Mouse (Mus musculus): ENCODE data around the gene Atg16l1.
A peak's percentile ranks its signal among the peaks of the same experiment; 100 is the strongest.
"Not testable (repeated sequence)": the region's sequence is repeated elsewhere in the genome, so short reads cannot be mapped to it uniquely, and the experiment has no call there.

Atg16l1 gene

DNA sequence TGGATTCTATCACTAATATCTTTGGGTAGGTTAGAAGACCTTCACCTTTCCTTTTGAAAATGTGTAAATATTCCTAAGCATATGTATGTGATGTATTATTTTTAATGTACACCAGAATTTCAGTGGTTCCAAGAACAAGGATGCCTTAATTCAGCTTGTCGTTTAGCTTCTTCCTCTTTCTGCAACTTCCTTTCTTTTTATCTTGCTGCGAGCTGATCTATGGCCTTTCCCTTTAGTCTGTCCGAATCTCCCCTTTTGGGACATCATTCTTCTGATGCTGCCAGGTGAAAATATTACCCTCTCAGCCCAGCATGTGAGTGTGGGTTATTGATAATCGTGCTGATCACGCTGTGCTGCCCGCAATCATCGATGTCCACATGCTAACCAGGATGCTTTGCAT, 19.2 kb downstream of the Atg16l1 start:
- DNase-seq, result no peak

DNA sequence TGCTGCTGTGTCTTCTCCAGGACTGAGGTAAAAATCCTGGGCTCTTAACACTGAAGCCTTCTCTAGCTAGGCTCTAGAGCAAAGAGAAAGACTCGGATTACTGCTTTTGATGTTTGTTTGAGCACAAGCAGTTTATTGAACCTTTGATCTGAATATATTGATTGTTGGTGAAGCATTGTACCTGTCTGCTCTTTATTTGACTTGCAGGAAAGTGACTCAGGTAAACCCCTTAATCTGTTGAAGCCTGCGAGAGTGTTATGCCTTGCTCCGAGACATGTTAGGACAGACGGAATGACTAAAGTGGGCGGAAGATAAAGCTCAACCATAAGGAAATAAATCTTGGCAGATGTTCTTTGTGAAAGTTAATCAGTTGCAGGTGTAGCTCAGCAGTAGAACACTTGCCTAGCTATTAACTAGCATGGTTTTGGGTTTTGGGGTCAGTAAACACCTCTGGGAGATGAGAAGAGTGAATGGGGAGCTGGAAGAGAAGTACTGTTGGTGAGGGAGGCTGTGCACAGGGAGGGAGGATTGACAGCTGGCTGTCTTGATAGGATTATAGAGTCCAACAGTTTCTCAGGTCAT, 23.6 kb downstream of the Atg16l1 start:
- DNase-seq, result no peak

DNA sequence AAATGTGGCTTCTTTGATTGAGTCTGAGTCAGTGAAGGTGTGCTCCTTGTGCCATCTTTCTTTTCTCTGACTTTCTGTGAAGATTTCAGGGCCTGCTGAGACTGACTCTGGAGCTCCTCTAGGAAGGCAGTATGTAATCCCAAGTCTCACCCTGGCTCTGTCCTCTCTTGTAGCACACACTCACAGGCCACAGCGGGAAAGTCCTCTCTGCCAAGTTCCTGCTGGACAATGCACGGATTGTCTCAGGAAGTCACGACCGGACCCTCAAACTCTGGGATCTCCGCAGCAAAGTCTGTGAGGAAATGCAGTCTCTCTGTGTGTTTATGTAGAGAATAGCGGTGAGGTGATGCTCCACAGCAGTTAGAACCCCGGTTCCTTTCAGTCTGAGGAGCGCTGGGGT, 30.0 kb downstream of the Atg16l1 start:
- no peak for DNase-seq

DNA sequence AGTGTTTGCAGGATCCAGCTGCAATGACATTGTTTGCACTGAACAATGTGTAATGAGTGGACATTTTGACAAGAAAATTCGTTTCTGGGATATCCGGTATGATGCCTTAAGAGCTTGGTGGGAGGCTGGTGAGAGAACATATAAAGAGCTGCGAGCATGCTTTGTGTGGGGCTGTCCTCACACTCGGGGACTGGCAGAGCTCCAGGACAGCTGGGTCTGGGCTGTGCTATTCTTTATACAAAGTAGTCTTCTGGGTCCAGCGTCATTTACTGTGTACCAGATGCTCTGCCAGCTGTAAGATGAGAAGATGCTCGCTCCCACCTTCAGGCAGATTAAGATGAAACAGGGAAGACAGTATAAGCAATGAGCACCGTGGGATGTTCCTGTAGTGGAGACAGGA, 30.6 kb downstream of the Atg16l1 start:
- DNase-seq, result no peak

DNA sequence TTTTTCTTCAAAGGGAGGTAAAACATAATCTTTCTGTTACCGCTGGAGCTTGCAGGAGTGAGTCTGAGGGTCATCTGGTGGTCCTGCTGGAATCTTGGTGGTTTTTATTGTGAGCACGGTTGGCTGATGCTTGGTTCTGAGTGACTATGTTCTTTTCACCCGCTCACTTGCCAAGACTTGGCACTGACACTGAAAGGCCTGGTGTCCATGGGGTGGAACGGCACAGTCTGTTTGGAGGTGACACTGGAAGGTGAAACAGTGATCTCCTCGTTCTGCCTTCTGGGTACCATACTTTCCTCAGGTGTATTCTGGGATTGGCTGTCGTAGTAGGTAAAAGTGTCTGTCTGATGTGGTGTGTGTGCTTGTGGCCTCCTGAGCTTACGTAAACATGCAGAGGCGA, 34.0 kb downstream of the Atg16l1 start:
- DNase-seq, result no peak

DNA sequence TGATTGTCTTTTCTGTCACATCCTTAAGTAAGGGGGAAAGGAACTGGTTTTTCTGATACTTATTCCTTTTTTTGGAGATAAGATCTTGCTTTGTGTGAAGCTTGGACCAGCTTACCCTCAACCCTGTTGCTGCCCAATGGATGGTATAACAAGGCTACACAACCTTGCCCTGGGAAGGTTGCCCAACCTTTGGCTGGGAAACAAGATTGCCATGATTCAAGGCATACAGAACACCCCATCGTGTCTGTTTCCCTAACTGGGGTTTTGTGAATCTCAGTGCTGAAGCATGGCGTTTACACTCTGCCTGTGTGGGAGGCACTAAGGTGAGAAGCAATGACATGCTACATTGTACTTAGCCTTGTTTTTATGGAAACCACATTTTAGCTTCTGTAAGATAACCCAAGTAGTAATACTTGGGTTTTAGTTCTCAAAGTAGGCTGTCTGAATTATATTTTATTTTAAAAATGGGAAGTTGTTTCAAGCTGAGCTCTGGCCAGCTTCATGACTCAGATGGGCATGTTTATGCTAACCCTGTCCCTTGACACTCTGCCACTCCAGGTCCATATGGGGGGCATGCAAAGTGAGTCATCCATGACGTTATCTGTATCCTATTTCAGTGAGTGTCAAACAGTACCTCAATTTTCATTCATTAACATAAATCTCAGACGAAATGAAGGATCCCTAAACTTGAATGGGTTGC, 36.9 kb downstream of the Atg16l1 start:
- no peak for DNase-seq

DNA sequence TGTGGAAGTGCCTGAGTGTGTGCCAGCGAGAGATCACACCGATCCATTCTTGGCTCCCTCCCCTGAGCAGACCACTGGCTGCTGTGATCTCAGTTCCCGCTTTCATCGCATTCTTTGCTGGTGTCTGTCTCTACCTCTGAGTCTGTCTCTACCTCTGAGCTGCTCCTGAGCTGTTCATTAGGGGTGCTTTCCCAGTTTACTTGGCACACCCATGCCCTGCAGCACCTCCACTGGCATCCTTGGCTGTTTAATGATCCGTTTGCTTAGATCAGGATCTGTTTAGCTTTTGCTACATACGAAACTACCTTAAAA, 37.4 kb downstream of the Atg16l1 start:
- DNase-seq, result no peak

DNA sequence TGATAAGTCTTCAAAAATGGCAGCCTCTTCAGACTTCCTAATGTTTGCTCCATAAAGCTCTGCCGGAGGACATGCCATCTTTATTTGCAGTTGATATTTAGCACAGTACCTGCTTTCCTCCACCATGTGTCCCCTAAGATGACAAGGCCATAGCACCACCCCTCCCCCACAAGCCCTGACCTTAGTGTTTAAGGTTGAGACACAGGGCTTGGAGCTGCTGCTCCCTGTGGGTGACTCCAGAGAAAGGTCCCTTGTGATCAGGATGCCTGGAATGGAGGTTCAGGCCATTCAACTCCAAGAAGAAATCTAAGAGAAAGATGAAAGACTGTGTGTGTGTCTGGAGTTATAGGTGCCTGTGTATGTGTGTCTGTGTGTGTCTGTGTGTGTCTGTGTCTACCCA, 42.0 kb downstream of the Atg16l1 start:
- DNase-seq, result no peak

DNA sequence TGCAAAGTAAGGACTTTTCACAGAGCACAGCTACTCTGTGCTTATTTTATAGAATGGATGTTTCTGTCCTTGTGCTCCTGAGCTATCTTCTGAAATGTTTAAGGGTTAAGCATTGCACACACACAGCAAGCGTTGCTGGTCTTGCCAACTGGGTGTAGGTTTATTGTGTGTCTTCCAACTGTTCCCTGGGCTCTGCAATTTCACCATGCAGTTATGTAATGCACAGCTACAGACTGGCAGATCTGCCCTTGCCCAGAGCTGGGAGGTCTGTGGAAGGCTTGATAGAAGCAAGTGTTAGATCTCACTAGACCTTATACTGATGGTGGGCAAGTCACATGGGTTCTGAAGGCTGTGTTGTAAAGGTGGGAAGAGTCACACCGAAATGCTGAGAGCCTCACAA, 42.6 kb downstream of the Atg16l1 start:
- DNase-seq, result no peak

DNA sequence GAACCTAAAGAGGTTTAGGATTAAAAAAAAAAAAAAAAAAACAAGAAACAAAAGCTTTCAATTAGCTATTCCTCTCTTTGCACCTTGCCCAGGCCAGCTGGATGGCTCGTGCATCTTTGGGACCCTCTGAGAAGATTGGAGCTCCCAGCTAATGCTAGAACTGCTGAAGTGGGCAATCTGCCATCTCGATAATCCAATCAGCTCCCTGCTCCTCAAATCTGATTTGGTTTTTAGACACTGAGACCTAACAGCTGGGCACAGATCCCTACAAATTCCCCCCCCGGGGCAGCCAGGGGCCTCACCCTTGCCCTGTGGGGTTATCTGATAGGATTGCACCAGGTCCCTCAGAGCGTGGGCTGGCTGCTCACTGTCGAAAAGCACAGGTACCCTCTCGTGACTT, 47.9 kb downstream of the Atg16l1 start, which contains the start of gene Sag:
Gene Sag, plus strand, starts transcription at position 105 of the 400 bp plus-strand sequence.
- DNase-seq, result no peak

DNA sequence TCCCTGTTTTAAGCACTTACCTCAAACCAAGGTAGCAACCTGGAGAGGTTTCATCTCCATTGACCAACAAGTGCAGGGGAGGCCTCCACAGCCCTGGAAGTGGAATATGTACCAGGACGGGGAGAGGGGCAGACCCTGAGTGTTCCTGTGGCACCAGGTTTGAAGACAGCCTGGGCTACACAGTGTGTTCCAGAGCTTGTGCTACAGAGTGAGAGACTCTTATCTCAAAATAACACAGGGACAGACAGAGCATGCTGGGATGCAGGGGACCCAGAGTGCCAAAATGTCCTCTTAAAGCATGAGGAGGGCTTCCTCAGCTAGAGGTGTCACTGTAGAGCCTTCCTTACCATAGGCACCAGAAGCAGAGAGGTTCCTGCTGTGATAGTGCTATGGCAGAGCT, 52.1 kb downstream of the Atg16l1 start:
- DNase-seq, result no peak

DNA sequence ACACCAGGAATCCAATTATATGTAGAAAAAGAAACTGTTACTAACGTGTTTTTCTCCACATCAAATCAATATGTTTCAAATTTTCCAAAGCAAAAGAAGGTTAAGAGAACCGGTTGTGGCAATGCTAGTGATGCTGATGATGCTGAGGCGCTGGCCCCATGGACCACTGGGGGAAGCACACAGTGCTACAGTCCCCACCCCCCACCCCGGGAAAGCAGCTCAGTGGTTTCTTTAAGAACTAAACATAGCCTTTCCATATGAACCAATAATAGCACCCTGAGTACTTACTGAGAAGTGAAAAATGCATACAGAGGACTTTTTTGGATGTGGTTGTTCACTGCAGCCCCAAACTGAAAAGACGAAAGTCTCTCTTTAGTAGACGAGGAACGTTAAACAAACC, 55.7 kb downstream of the Atg16l1 start:
- DNase-seq, result no peak

DNA sequence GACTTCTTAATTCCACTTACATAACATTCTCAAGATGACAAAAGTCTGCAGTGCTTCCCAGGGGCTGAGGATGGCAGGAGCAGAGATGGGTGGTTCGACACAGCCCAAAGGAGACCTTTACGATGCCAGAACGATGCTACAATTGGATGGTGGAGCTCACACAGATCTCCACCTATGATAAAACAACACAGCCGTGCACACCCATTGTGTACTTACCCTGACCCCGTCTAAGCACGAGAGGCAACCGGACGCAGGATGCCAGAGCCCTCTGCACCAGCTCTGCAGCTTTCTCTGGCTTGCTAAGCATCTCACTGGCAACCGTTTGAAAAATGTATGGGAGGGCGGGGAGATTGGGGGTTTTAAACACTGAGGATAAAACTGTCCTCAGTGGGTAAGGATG, 56.4 kb downstream of the Atg16l1 start:
- DNase-seq, result no peak

DNA sequence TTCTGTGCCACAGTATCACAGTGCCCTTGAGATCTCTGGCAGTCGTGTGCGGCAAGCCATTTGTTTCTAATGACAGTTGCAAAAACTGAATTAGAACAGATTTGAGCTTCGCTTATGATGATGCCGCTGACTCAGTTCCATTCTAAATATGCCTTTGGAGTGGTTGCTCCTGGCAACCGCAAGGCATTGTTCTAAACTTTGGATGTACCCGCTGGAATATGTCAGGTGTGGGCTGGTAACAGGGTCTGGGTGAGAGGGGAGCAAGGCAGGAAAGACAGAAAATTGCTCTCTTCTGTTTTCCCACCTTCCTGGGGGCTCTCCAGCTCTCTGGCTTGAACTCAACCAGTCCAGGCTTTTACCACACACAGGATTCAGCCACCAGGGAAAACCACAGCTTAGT, 57.5 kb downstream of the Atg16l1 start:
- no peak for DNase-seq

DNA sequence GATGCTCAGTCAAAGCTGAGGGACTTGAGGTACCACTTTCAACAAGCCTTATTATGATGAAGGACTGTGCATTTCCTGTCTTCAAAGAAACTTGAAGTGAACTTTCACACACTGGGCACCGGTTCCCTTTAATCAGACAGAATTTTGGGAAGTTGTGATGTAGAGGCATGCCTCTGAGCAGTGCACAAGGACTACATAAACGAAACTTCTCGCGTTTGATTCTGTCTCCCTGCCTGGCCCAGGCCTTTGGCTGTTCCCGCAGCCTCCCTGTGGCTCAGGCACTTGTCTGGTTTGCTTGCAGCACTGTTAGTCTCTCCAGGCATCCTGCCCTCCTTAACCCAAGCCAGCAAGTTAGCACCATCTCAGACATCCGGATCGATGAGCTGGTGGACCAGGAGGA, 58.0 kb downstream of the Atg16l1 start:
- no peak for DNase-seq

DNA sequence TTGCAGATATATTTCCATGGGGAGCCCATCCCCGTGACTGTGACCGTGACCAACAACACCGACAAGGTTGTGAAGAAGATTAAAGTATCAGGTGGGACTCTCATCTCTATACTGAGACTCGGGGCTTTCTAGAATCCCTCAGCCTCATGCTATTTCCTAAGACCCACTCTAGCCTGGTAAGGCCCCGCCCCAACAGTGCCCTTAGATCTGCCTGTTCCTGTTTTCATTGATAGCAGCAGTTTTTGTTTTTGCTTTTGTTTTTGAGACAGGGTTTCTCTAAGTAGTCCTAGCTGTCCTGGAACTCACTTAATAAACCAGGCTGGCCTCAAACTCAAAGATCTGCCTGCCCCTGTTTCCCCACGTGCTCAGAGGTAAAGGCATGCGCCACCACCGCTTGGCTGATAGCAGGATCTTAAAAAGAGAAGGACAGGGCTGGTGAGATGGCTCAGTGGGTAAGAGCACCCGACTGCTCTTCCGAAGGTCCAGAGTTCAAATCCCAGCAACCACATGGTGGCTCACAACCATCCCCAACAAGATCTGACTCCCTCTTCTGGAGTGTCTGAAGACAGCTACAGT, 68.8 kb downstream of the Atg16l1 start:
- no peak for DNase-seq

DNA sequence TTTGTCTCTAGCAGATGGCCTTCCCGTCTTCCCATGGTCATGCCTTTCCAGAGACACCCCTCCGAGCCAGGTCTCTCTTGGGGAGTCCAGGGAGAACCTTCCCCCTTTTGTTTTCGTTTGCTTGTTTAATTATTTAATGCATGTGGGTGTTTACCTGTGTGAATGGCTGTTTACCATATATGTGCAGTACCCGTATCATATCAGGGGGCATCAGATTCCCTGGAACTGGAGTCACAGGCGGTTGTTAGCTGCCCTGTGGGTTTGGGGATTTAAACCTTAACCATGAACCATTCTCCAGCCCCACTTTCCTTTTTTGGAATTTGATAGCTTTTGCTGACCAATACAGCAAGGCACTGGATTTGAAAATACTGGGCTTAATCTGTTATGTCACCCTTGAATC, 69.6 kb downstream of the Atg16l1 start:
- DNase-seq, result no peak

DNA sequence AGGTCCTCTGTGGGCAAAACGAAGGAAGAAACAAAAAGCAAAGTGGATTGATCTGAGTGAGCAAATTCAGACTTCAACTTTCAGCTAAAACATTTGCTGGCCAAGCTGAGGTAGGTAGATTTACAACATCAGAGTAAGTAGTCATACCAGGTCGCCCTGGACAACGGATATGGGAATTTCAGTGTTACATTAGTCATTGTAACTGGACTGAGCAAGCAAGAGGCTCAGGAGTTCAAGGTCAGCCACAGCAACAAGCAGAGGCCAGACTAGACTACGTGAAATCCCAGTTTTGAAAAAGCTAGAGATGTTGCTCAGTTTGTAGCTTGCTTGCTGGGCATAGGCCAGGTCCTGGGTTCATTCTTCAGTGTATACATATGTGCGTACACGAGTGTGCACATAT, 70.3 kb downstream of the Atg16l1 start:
- no peak for DNase-seq

DNA sequence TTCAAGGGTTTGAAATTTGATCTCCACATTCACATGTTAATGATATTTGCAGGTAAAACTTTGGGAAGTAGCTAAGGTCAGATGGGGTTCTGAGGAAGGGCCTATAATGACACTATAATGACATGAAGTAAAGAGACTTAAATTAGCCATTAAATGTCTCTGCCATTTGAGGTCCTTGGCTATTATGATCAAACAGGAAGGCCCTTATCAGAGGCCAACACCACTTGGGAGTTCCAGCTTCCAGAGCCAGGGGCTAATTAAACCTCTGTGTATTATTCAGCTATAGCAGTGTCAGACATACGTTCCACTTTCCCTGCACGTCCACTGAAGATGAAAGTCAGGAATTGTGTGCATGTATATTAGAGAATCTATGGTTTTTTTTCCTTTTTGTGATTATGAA, 70.8 kb downstream of the Atg16l1 start:
- no peak for DNase-seq

DNA sequence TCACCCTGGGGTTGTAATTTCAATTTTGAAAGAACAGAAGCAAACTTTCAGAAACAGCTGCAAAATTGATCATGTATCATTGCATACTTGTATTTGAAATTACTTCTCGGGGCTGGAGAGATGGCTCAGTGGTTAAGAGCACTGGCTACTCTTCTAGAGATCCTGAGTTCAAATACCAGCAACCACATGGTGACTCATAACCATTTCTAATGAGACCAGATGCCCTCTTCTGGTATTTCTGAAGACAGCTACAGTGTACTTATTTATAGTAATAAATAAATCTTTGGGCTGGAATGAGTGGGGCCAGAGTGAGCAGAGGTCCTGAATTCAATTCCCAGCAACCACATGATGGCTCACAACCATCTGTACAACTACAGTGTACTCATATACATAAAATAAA, 71.8 kb downstream of the Atg16l1 start:
- DNase-seq, result not testable (repeated sequence)

DNA sequence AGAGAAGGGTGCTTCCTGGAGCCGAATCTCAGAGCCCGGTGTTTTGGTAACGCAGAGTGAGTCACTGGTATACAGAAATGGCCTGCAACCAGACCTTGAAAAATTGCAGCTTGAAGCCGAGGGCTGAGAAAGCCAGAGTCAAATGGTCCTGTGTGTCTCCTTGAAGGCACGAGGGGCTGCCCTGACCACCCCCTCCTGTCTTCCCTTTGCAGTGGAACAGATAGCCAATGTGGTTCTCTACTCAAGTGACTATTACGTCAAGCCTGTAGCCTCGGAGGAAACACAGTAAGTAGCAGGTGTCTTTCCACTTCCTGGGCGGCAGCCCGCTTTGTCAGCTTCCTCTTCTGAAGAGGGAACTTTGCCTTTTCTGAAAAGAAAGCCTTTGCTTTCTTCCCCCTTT, 72.5 kb downstream of the Atg16l1 start:
- peak; percentile 74 for DNase-seq

DNA sequence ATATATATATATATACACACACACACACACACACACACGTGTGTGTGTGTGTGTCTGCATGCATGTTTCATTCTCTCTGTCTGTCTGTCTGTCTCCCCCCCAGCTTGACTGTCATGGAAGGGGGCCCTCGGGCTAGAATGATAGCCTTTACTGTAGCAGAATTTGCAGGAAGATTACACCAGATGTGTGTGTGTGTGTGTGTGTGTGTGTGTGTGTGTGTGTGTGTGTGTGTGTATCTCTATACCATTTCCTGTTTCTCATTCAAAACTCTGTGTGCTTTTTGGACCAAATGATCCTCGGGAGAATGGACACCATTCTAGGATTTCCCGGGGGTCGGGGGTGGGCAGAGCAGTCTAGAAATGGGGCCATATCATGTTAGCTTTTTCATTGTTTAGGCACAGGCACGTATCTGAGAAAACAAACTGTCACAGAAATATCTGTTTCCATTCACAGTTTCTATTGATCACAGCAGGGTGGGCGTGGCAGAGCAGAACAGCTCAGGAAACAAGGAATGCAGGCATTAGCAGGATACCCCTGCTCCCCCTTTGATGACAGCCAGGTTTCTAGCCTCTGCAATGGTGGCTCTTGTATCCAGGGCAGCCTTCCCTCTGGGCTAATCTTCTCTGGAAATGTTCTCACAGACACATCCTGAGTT, 73.4 kb downstream of the Atg16l1 start:
- DNase-seq, result peak; percentile 57

DNA sequence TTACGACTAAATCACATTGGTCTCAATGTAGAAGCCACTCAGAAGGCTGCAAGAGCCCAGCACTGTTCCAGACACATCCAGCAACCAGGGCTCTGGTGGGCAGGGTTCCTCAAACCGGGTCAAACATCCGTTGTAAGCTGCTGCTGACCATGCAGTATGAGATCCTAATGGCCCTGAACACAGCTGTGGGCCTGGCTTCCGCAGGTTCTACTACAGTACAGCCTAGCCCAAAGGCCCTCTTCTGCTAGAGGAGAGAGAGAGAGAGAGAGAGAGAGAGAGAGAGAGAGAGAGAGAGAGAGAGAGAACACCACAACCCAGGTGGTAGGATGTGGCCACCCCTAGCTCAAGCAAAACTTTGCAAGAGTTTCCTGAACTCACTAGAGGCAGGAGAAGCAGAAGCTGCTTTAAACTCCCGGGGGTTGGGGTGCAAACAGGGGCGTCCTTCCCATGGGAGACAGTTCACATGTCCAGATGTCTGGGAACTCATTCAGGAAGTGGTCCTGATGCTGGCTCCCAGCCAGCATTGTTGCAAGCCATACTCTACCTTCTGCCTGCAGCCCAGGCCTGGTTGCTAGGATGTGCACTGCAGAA, 74.0 kb downstream of the Atg16l1 start:
- peak; percentile 60 for DNase-seq

DNA sequence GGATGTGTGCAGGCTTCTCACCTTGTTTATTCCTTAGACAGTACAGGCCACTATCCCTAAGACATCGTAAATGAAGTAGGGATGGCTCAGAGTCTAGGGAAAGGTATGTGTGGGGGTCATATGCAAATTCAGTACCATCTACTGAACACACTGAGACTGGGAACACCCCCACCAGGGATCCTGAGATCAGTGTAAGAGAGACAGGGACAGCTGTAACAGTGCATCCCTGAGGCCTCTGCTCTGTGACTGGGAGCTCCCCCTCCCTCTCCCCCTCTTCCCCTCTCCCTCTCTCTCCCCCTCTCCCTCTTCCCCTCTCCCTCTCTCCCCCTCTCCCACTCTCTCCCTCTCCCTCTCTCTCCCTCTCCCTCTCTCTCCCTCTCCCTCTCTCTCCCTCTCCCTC, 80.8 kb downstream of the Atg16l1 start:
- DNase-seq, result no peak

Data from thymus, postnatal 4 days (tissue).